Mouse (Mus musculus) fibroblast of lung, adult 2 months (primary cell): ENCODE results near the gene Cnot8.

Experiments used
- DNase-seq: peaks from one replicate; pipeline ENCODE4 v3.0.0-alpha.2; 2011; ENCODE audit warnings: low read depth

The Cnot8 gene

GRCm38 (mm10) chr11:58165072-58165471 lies 61.1 kb downstream of the Cnot8 start:
- DNase-seq, result no peak

- no peak for DNase-seq
Observed at GRCm38 (mm10) chr11:58167822-58168166, 63.8 kb downstream of the Cnot8 start.
